Mouse (Mus musculus): ENCODE measurements around the gene Ilvbl.
"Not testable (repeated sequence)": the region's sequence is repeated elsewhere in the genome, so short reads cannot be mapped to it uniquely, and the experiment has no call there.

Ilvbl gene

DNA sequence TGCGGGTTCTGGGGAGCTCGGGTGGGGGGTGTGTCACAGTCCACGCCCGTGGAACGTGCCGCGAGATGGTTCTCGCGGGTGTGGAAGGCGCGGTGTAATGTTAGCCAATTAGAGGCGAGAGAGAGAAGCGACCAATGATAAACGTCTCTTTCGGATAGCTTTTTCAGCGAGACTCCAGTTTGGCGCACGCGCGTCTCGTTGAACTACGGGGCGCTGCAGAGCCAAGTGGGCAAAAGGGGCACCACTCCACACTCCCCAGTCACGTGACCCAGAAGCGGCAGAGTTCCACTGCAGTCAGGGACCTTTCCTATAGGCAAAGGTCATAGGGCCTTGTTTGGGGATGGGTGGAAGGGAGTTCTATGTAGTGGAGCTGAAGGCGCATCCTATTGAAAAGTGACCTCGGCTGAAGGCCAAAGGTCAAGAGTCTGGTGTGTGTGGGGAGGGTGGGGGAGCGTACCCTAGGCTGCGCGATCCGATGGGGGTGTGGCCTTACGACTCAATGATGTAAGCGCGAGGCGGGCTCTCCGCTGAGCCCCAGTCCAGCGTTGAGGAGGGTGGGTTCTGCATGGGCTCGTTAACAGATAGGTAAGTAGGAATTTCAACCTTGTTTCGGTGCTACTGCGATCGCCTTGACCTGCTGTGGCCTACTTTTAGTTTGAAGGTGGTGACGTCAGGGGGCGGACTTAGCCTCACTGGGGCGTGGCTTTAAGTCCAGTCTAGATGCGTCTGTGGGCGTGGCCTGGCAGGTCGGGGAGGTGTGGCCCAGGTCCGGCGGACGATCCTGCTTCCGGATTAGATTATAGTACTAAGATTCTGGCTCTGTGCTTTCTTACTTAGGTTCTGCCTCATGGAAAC lies at the start of gene Ilvbl:
TSS of gene Ilvbl (plus strand) at position 97 of the 855 bp plus-strand sequence.
- DNase-seq, result peak; percentile 91 to 96

DNA sequence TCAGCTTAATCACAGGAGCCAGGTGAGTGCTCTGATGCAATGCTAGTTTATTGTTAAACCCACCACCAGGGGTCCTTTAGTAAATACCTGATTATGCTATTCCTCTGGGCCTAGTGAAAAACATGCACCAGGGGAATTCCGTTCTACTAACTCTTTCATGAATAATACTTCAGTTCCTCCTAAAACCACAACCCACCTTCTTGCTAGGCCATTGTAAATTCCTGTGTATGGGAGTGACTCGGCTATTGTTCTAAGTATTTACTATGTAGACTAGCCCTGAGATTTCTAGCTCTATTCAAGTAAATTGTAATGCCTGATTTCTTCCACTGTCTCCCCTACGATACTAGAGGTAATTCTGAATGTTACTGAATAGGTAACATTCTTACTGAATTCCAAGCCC lies 49.1 kb upstream of the Ilvbl start:
- DNase-seq, result not testable (repeated sequence)

DNA sequence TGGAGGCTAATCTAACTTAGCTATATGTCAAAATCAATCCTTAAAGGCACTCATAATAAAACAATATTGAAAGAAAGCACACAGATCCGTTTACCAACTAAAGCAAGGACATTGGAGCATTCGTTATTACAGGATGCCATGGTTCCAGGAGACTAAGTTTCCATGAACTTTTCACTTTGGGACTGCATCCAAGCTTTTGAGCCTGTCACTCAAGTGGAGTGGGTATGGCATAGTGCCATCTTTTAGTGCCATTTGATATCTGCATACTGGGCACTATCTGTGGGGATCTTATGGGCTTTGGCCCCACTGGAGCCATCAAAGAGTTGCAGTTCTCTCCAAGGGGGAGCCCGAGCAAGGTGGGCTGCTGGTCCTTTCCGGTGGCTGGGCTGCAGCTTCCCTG lies 48.6 kb upstream of the Ilvbl start:
- DNase-seq, result no peak

DNA sequence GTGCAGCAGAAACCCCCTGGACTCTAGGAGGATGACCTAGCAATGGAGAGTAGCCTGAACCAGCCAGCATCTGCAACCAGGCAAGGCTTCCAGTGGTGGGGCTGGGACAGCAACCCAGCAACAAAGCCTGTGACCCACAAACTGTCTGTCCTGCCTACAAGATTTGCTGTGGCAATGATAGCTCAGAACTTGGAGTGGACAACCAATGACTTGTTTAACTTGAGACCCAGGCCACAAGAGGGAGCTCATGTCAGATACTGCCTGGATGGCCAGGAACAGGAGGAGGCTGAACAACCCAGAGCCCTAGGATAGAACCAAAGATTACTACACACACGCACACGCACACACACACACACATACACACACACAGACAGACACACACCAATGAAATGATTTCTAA lies 33.2 kb upstream of the Ilvbl start:
- DNase-seq, result peak in 1 of 2 experiments; percentile 9

DNA sequence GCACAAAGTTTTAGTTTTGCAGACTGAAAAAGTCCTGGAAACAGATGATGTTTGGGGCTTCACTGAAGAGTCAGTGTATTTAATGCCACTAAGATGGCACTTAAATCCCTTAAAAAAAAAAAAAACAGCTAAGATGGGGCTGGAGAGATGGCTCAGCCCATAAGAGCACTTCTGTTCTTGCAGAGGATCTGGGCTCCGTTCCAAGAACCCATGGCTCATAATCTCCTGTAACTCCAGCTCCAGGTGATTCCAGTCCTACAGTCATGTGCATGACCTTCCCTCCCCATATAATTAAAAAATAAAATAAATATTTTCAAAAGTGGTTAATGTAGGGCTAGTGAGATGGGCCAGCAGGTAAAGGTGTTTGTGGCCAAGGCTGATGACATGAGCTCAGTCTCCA lies 9.1 kb upstream of the Ilvbl start:
- no peak for DNase-seq

DNA sequence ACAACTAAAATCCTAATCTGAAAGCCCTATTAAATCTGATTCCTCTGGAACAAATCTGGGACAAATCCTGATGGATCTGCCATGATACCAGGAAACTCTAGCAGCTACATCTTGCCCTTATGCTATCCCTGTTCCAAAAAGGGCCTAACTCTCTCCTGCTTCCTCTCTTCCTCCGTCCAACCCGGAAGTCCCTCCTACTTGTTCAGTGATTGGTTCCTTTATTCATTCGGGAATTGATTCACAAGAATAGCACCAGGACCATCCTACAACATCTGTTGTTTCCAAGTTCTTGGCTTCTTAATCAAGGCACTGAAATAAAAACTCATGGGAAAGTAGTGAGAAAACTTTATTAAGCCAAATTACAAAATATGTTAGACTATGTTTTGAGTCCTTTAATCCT lies 5.0 kb upstream of the Ilvbl start:
- no peak for DNase-seq

DNA sequence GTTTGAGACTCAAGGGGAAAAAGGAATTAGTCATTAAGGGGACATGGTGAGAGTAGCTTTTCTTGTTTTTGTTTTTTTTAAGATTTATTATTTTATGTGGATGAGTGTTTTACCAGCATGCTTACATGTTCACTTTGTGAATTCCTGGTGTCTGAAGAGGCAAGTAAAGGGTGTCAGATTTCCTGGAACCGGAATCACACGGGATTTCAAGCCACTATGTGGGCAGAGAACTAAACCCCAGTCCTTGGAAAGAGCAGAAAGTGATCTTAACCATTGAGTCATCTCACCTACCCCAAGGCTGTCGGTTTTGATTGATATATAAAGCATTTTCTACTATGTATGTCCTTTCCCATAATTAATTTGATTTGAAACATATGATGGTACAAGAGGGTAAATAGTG lies 4.5 kb upstream of the Ilvbl start:
- DNase-seq, result no peak

DNA sequence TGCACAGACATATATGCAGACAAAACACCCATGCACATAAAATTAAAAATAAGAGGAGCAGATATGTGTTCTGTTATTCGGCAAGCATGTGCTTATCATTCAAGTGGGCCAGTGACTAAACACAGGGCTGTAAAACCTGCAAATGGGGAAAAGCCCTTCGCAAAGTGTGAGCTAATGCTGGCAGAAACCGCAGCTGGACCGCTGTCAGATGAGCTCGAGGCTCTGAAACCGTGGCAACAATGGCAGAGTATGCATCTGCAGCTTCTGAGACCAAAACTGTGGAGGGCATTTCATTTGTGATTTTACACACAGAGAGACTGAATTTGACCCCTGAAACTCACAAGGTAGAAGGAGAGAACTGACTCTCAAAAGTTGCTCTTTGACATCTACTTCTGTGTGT lies 3.7 kb upstream of the Ilvbl start:
- no peak for DNase-seq

DNA sequence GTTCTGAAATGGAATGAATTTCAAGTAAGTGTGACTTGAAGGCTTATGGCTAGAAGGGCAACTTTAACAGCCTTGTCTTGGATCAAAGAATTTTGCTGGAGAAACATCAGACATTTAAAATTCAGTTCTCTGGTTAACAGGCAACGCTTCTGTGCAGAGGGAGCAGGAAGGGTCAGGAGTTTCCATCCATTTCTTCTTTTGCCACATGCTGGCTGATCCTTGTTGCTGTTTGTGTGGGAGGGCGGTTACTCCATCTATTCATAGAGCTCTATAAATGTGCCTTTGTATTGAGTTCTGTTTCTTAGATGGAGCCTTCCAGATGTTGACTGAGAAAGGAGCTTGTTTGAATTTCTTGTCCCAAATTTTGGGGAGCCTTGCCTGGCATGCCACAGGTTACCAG lies 3.2 kb upstream of the Ilvbl start:
- DNase-seq, result no peak

DNA sequence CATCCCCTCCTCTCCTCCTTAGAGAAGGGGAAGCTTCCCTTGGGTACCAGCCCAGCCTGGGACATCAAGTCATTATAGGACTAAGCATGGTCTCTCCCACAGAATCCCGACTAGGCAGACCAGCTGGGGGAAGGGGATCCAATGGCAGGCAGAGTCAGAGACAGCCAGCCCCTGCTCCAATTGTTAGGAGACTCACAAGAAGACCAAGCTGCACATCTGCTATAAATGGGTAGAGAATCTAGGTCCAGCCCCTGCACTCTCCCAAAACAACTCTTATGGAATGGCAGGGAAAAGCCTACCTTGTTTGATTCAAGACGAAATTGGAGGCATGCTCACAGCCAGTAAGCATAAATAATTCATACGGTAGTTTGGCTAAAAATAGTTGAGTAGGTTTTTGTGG lies 920 bp upstream of the Ilvbl start:
- DNase-seq, result peak in 1 of 2 experiments; percentile 12

DNA sequence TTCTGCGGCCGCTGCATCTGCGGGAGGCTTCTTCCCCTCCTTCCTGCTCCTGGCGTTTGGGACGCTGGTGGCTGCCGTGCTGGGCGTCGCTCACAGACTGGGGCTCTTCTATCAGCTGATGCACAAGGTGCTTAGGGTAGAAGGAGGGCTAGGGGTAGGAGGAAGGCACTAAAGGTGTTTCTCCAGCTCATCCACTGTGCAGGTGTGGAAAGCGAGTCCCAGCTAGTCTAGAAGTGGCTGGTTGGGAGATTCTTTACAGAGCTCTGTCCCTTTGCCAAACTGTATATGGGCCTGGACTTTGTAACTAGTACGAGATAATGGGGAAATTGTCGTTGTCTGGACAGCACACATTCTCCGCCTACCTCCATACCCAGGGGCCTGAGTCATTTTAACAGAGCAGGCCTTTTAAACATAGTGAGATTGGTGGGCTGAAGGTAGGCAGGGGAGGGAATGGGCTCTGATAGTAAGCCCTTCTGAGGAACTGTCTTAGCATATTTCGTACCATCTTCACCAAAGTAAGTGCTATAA lies 1.0 kb downstream of the Ilvbl start:
- DNase-seq, result no peak

DNA sequence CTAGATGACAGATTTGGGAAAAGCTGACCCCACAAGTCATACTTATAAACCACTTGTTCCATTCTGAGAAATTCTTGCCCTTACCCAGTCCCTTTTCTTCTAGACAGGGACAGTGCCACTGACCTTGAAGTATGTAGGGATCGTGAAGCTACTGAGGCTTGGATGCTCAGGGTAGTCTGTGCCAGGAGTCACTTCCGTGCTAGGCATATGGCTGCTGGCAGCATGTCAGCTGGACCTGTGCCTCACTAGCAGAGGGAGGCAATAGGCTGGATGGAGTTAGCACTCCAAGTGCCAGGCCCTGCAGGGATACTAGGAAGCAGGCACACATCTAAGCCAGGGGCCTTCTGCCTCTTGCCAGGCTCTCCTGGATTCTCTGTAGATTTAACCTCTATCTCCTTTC lies 1.5 kb downstream of the Ilvbl start:
- DNase-seq, result peak in 1 of 2 experiments; percentile 19

DNA sequence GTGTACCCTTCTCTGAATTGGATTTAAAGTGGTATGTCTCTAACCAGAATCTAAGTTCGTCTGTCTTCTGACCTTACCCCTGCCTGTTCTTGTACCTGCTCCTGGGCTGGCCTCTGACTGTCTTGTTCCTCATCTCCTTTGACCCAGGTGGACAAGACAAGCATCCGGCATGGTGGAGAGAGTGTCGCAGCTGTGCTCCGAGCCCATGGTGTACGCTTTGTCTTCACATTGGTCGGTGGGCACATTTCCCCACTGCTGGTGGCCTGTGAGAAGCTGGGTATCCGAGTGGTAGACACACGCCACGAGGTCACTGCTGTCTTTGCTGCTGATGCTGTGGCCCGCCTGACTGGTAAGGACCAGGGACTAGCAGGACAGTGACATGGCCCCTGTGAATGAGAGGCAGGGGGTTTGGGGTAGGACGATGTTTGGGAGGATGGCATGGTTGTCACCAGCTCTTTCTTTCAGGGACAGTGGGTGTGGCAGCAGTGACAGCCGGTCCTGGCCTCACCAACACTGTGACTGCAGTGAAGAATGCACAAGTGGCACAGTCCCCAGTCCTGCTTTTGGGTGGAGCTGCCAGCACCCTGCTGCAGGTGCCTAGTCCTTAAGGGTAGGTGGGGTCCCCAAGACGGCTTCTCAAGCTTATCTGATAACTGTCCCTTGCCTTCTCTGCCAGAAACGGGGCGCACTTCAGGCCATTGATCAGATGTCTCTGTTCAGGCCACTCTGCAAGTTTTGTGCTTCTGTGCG lies 2.5 kb downstream of the Ilvbl start:
- peak in 1 of 2 experiments; percentile 22 for DNase-seq

DNA sequence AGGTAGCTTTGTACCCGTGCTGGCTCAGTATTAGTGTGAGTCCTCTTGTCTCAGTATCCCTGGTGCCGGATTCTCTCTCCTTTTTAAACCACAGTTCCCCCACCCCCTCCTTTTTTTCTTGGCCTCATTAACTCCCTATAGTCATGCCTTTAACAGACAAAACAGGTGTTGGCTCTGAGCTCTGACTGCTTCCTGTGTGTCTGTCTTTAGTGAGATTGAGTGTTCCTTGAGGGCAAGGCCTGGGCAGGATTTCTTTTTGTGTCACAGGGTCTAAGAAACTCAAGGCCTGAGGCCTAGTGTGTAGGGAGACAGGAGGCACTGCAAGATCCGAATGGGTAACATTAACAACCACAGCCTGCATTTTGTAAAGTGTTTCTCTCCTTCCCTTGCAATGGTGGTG lies 4.1 kb downstream of the Ilvbl start:
- DNase-seq, result peak in 1 of 2 experiments; percentile 54

DNA sequence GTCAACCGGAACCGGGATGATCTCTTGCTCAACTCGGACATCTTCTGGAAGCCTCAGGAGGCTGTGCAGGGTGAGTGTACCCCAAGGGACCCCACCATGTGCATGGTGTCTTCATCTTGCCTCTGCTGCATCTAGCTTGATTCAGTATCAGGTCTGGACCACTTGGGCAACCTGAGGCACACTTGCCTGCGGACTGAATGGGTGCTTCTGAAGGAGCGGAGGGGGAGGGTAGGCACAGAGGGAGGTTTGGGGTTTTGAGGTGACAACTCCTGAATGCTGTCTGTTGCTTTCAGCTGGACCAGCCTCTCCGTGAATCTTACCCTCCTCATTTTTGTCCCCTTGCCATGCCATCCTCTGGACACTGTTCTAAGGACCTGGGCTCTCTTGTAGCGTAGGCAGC lies 7.0 kb downstream of the Ilvbl start:
- DNase-seq, result no peak

DNA sequence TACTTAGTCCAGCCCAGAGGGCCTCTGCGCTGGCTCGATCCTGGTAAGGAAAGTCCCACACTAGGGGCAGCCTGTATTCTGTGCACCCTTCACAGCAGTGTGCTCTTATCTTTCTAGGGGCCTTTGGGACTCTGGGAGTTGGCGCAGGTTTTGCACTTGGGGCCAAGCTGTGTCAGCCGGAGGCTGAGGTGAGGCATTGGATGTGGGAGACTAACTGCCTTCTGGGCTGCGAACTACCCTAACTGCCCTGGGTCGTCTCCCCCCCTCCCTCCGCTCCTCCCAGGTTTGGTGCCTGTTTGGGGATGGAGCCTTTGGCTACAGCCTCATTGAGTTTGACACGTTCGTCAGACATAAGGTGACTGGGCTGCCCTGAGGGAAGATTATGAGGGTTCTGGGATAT lies 9.2 kb downstream of the Ilvbl start:
- DNase-seq, result no peak

DNA sequence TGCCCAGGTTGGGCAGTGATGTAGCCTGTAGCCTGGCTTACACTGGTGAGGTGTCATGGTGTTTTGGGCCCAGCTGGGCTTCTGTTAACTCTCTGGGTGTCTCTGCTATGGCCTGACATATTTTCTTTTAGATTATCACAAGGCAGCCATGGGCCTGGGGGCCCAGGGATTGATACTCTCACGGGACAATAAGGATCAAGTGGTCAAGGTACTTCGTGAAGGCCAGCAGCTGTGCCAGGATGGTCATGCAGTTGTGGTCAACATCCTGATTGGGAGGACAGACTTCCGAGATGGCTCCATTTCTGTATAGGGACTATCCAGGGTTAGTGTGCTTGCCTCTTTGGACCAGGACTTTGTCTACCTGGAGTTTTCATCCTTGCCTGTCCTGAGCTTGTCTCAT lies 9.8 kb downstream of the Ilvbl start:
- DNase-seq, result no peak

DNA sequence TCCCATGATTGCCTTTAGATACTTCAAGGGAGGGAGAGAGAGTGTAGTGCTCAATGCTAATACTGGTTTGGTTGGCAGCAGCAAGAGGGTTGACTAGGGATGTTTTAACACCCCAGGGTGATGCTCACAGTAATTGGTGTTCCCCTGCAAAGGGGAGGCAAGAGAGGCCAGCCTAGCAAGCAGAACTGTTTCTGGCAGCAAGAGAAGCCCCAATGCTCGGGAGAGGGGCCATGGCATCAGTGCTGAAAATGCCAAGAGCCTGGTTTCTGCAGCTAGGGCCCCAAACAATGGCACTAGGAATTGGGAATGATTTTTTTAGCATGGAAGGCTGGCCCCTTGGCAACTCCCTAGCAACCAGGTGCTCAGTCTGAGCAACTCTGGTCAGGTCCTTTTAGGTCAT lies 10.8 kb downstream of the Ilvbl start:
- DNase-seq, result no peak

DNA sequence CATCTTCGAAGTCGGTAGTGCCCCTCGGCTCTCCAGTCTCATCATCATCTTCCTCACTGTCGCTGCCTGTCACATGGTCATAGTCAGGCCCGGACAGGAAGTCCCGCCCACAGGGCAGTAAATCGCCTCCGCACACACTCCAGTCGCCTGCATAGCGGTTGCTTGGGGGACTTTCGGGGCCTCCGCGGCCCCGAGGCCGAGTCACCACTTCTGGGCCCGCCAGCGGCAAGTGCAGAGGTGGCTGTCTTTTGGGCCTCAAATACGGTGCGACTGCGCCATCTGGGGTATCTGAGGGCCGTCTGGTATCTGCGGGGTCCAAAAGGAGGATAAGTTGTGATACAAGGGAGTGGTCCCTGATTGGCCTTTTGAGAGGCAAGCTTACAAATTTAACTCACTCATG lies 11.5 kb downstream of the Ilvbl start:
- peak in 1 of 2 experiments; percentile 3 for DNase-seq

DNA sequence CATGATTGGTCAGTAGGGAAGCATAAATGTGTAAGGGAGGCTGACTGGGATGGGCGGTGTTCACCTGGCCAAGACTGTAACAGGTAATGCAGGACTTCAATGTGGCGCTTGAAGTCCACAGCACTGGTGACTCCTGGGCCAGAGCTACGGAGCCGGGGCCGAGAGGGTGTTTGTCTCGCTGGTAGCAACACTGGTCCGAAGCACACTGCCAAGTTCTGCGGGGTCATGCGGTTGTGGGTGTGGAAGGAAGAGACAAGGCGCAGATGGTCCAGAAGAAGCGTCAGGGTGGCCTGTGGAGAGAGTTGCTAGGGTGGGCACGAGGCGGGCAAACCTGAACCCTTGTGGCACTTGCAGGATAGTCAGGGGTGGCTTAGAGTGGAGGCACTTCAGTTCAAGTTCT lies 11.9 kb downstream of the Ilvbl start:
- no peak for DNase-seq

DNA sequence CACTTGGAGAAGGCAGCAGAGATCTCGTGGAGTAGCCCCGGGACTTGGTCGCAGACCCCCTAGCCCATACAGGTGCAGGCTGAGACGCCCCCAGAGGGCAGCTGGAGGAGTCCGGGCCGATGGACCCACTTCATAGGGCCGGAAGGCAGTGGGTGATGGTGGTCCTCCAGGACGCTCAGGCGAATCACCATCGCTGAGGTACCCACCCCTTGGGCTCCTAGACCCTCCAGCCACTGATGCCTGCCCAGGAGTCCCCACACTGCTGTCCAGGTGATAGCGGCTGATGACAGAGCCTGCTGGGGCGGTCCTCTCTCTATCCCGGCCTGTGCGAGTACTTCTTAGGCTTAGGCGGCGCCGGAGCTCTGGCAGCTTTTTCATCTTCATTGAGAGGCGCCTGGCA lies 15.1 kb downstream of the Ilvbl start:
- peak in 1 of 2 experiments; percentile 15 for DNase-seq

DNA sequence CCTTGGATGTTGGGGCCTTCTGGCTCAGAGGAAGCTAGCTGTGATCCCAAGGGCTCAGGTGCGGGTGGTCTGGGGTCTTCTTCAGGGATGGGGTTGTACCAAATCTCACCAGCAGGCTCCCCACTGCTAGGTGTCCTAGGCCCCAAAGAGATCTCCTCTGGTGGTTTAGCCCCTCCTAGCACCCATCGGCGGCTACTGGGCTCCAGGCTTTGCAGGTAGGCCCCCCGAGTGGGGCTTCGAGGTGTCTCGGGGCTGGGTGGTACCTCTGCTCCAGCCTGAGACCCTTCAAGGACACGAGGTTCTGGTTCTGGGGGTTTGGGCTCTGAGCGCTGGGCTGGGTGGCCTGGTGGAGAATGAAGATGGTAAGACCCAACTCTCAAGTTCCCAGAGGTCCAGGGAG lies 15.8 kb downstream of the Ilvbl start:
- peak in 1 of 2 experiments; percentile 27 for DNase-seq

DNA sequence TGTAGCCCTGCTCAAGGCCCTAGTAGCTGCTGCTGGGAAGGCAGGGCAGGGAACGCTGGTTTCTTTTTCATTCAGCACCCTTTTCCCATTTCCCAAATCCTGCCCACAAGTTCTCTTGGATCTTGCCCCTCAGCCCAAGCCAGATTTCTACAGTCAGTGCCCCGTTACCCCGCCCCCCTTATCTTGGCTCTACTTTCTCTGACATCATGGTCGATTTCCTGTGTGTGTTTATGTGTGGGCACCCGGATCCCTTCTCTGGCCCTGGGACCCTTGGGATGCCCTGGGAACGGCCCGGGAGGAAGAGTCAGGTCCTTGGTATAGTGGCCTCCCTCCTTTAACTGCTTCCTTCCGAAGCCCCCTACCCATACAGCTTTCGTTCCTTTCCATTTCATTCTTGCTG lies 16.6 kb downstream of the Ilvbl start:
- DNase-seq, result peak in 1 of 2 experiments; percentile 45

All from thymus, adult 18-20 months (tissue).